Mouse (Mus musculus): ENCODE data around the gene Tulp2. TPM values are rescaled to one million over a fixed set of nuclear protein-coding genes. Genes with fewer than 3 reads are reported as not detected.
"Not testable (repeated sequence)": the region's sequence is repeated elsewhere in the genome, so short reads cannot be mapped to it uniquely, and the experiment has no call there.

Tulp2 gene
- polyA plus RNA-seq, 1 experiment from 2014 or later, result 0.23 TPM

DNA sequence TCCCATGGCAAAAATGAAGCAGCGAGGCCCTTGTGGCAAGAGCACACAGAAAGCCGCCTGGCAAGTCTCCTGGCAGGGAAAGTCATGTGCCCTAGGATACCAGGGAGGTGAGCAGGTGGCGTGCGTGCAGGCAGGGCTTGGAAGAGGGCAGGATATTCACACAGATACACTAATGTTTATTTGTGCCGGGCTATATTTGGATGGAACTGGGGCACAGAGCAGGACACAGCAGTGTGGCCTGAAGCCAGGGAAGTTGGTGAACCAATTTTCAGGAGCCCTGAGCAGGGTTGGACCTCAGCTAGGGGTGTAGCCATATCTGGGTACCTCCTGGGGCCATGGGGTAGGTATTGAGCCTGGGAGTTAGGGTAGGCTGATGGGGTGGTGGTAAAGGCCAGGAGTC is 11.3 kb downstream of the Tulp2 start:
- Histone ChIP-seq H3K4me2 (no peak overlapping the region), H3K9ac (no peak overlapping the region), H3K4me1 (peaks cover 15% of the 10 kb centered on the region; the same call in 1 of the 2 replicates), H3K27ac (no peak overlapping the region), H3K36me3 (replicated peaks) (peaks cover 29% of the 10 kb centered on the region), H3K9me3 (no peaks in the 10 kb centered on the region), H3K27me3 (replicated peaks) (no peaks in the 10 kb centered on the region), H3K4me3 (no peak overlapping the region)
- 97% methylated on average over 5 of the region's 5 CpGs for WGBS
- ATAC-seq (replicated peaks), result no peak

DNA sequence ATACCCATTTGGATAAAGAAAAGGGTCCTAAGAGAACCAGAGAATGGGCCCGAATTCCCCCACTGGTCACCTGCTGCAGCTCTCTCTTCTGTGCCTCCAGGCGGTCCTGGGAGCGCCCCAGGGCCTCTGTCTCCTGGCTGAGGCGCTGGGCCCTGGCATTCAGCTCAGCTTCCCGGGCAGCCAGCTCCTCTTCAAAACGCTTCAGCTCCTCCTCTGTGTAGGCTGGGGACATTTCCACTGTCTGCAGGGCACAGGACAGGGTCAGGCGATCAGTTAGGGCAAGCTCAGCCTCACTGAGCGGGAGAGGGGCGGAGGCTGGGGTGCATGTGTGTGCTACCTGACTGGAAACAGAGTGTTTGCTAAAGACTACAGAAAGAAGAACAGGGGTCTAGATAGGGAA is 12.9 kb downstream of the Tulp2 start:
- Histone ChIP-seq H3K36me3 (replicated peaks) (peaks cover 41% of the 10 kb centered on the region), H3K9ac (no peak overlapping the region), H3K27me3 (replicated peaks) (no peaks in the 10 kb centered on the region), H3K4me2 (no peak overlapping the region), H3K9me3 (no peaks in the 10 kb centered on the region), H3K27ac (no peak overlapping the region), H3K4me3 (no peak overlapping the region), H3K4me1 (0 out of 2 replicates have a peak, but pooled peaks cover 5% of the 10 kb centered on the region)
- WGBS, result 77% methylated on average over 9 of the region's 9 CpGs
- no peak for ATAC-seq (replicated peaks)

DNA sequence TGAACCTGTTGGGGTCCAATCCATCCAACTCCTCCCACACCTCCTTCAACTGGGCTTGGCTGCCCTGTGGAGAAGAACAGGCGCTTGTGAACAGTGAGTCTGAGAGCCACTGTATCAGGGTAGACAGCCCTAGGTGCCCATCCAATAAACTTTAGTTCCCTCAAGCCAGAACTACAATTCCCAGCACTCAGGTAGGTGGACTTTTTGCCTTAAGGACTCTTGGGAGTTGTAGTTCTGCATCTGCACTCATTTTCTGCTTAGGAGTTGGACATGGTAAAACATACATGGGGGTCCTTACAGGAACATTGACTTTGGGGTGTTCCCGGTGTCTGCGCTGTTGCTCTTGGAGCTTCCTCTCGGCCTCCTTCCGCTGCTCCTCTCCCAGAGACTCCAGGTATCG is 16.8 kb downstream of the Tulp2 start:
- ATAC-seq (replicated peaks), result no peak
- Histone ChIP-seq H3K4me3 (no peak overlapping the region), H3K9me3 (no peaks in the 10 kb centered on the region), H3K36me3 (replicated peaks) (peaks cover 43% of the 10 kb centered on the region), H3K4me2 (no peak overlapping the region), H3K27ac (no peak overlapping the region), H3K4me1 (no peaks in the 10 kb centered on the region), H3K9ac (no peak overlapping the region), H3K27me3 (replicated peaks) (no peaks in the 10 kb centered on the region)
- 96% methylated on average over 6 of the region's 6 CpGs for WGBS

DNA sequence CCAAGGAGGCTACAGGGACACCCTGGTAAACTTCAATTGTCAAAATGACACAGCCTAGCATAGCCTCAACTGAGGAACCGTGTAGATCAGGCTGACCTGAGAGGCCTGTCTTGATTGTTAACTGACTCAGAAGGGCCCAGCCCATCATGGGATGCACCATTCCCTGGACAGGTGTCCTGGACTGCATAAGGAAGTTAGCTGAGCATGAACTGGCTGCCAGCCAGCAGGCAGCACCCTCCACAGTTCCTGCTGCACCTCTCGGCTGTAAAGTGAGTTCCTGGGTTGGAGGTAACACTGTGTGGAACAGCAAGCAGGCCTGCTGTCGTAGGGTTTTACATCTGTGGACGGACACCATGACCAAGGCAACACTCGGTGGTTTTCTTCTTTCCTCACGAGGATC is 25.9 kb downstream of the Tulp2 start:
- H3K4me2 ChIP-seq, result no peak overlapping the region
- WGBS, result 91% methylated on average over 6 of the region's 6 CpGs
- no peak for ATAC-seq (replicated peaks)
- no peak overlapping the region for H3K4me3 ChIP-seq
- 0 out of 2 replicates have a peak, but pooled peaks cover 4% of the 10 kb centered on the region for H3K36me3 ChIP-seq (replicated peaks)
- H3K9me3 ChIP-seq, result no peaks in the 10 kb centered on the region
- peaks cover 16% of the 10 kb centered on the region for H3K4me1 ChIP-seq
- no peak overlapping the region for H3K9ac ChIP-seq
- no peak overlapping the region for H3K27ac ChIP-seq
- no peaks in the 10 kb centered on the region for H3K27me3 ChIP-seq (replicated peaks)

DNA sequence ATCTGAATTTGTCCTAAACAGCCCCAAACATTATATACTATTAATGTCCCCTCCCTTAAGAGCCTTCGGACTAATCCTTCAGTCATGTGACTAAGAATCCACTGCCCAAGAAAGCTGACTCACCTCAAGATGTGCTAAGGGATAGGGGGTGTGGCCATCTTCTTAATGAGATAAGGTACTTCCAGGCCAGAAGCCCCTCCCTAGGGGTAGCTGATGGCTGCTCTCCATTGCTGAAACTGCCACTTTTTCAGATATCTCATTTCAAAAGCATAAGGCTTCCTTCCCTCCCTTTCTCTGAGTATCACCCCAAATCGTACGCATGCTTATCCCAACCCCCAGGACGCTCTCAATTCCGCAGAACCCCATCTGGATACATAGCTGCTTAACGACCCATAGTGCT is 26.9 kb downstream of the Tulp2 start:
- 92% methylated on average over 6 of the region's 6 CpGs for WGBS
- H3K36me3 ChIP-seq (replicated peaks), result 0 out of 2 replicates have a peak, but pooled peaks cover 4% of the 10 kb centered on the region

DNA sequence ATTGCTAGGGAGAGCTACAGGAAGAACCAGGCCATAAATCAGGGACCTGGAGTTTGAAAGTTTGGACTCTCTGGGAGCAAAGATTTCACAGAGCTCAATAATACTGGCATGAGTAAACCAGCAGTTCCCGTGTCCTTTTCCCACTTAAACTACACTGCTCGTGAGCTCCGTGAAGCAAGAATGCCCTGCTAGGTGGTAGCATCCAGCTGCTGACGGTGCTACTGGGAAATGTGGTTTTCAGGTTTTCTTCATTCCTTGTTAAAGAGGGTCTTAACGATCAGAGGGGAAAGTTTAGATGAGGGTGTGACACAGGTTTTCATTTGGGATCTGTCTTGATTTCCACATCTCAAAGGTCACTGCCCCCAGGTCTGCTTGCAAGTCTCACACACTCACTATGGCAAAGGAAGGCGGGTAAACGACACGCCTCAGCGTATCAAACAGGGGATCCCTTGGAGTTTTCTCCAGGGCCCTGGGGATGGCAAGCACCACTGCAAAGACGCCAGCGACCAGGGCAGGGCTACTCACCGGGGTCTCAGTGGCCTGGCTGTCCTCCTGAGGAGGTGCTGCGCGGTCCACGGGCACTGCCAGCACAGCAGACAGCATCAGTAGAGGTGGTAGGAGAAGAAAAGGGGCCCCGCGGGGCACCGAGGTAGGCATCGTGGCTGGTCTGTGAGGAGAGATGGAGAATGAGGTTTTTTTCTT is 27.7 kb downstream of the Tulp2 start:
- H3K27ac ChIP-seq, result peak overlapping the region; percentile 86
- 0 out of 2 replicates have a peak, but pooled peaks cover 4% of the 10 kb centered on the region for H3K36me3 ChIP-seq (replicated peaks)
- H3K9me3 ChIP-seq, result no peaks in the 10 kb centered on the region
- H3K4me1 ChIP-seq, result peaks cover 16% of the 10 kb centered on the region
- peak overlapping the region; percentile 81 for H3K4me3 ChIP-seq
- no peaks in the 10 kb centered on the region for H3K27me3 ChIP-seq (replicated peaks)
- 44% methylated on average over 19 of the region's 19 CpGs for WGBS
- peak; percentile 31 for ATAC-seq (replicated peaks)
- H3K9ac ChIP-seq, result peak overlapping the region; percentile 83
- H3K4me2 ChIP-seq, result peak overlapping the region; percentile 93

More for the DNA sequence above, 26.9 kb downstream of the Tulp2 start:
- Histone ChIP-seq H3K9ac (no peak overlapping the region), H3K4me3 (no peak overlapping the region), H3K27me3 (replicated peaks) (no peaks in the 10 kb centered on the region), H3K27ac (no peak overlapping the region), H3K9me3 (no peaks in the 10 kb centered on the region), H3K4me2 (peak overlapping the region; percentile 93; the same call in 1 of the 2 replicates), H3K4me1 (peaks cover 16% of the 10 kb centered on the region)
- no peak for ATAC-seq (replicated peaks)

DNA sequence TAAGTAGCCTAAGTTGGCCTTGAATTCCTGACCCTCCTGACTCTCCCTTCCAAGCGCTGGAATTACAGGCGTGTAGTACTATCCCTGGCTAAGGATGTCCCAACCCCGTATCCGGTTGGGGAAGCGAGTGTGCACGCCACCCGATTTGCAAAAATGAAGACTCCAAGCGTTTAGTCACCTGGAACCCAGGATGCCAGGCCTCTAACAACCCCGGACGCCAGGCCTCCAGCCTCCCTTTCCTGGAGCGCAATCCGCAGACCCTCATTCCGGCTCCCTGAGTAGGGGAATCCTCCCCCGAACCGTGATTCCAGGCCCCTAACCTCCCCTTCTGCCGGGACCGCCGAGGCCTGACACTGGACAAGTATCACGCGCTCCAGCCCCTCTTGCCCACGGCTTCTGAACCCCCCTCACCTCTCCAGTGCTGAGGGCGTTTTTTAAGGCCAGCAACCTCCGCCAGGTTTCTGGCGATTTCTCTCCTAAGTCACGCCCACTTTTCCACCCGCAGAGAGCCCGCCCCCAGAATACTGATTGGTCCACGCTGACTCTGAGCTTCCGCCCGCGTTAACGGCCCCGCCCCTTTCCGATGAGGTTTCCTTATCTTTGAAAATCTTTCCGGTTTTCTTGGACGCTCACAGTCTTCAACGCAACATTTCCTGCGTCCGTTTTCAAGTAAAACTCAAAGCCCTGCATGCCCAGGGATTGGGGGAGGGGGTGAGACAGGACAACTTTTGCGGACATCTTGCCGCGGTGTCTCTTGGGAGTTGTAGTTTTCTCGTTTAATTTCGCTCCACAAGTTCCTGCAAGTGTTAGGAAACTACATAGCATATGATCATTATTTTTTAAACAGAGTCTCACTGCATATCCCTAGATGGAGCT is 28.5 kb downstream of the Tulp2 start, which contains the start of gene Nucb1:
Gene Nucb1, minus strand, starts transcription at position 495 of the 876 bp plus-strand sequence.
- Histone ChIP-seq H3K4me1 (peaks cover 16% of the 10 kb centered on the region), H3K27me3 (replicated peaks) (no peaks in the 10 kb centered on the region), H3K36me3 (replicated peaks) (0 out of 2 replicates have a peak, but pooled peaks cover 4% of the 10 kb centered on the region), H3K9ac (peak within 1 kb of the TSS; percentile 83), H3K4me2 (peak within 1 kb of the TSS; percentile 93), H3K27ac (peak within 1 kb of the TSS; percentile 86), H3K4me3 (peak within 1 kb of the TSS; percentile 81), H3K9me3 (no peaks in the 10 kb centered on the region)
- WGBS, result under 1% methylated on average over 44 of the region's 44 CpGs
- peak; percentile 93 for ATAC-seq (replicated peaks)

DNA sequence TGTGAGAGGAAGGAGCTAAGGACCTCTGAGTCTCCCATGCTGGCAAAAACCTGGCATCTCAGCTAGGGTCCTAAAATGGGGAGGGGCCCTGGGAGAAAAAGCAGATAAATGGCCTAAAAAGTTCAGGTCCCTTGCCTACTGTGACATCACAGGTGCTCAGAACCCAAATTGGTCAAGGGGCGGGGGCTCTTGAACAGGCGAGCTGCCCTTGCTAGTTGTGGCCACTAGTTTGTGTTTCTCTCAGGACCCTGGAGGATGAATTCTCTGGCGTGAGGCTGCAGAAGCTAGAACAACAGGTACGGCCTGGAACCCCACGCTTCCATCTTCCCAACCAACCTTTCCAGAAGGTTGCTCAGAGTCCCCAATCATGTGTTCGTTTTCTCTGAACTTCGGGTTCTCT is 32.7 kb downstream of the Tulp2 start:
- Histone ChIP-seq H3K9me3 (no peaks in the 10 kb centered on the region), H3K27me3 (replicated peaks) (no peaks in the 10 kb centered on the region), H3K4me2 (no peak overlapping the region), H3K36me3 (replicated peaks) (no peaks in the 10 kb centered on the region), H3K4me3 (no peak overlapping the region), H3K27ac (no peak overlapping the region), H3K9ac (no peak overlapping the region), H3K4me1 (peaks cover 3% of the 10 kb centered on the region)
- ATAC-seq (replicated peaks), result no peak
- 89% methylated on average over 7 of the region's 7 CpGs for WGBS

DNA sequence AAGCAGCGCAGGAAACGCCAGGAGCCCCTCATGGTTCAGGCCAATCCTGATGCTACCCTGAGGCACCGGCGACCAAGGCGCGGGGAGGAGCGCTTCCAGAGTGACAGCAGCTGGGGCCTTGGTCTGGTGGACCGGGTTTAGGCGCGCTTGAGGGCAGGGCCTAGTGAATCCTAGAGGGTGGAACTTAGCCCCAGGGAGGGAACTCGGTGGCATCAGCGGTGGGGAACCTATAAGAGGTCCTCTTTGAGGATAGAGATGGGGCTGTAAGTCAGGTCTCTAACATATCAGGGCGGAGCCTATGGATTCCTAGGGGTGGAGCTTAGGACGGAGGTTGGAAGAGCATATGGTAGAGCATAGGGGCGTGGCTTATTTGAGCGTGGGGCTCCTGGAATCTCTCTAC is 33.8 kb downstream of the Tulp2 start:
- no peak overlapping the region for H3K4me2 ChIP-seq
- H3K4me1 ChIP-seq, result no peaks in the 10 kb centered on the region

DNA sequence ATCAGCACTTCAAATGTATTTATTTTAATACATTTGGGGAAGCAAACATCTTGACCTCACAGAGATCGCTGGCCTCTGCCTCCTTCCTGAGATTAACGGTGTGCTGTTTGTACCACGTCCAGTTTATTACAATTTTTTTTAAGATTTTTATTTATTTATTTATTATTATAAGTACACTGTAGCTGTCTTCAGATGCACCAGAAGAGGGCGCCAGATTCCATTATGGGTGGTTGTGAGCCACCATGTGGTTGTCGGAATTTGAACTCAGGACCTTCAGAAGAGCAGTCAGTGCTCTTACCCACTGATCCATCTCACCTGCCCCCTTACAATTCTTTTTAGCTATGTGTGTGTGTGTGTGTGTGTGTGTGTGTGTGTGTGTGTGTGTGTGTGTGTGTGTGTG is 35.2 kb downstream of the Tulp2 start:
- H3K4me1 ChIP-seq; H3K9me3 ChIP-seq; H3K4me3 ChIP-seq; H3K9ac ChIP-seq; H3K4me2 ChIP-seq; H3K27ac ChIP-seq; H3K27me3 ChIP-seq (replicated peaks); ATAC-seq (replicated peaks); H3K36me3 ChIP-seq (replicated peaks): not testable (repeated sequence)
- WGBS, result 68% methylated on average over 5 of the region's 5 CpGs

More for the DNA sequence above, 33.8 kb downstream of the Tulp2 start:
- 28% methylated on average over 16 of the region's 16 CpGs for WGBS
- Histone ChIP-seq H3K9me3 (no peaks in the 10 kb centered on the region), H3K27ac (no peak overlapping the region), H3K36me3 (replicated peaks) (no peaks in the 10 kb centered on the region), H3K27me3 (replicated peaks) (no peaks in the 10 kb centered on the region), H3K4me3 (no peak overlapping the region), H3K9ac (no peak overlapping the region)
- ATAC-seq (replicated peaks), result no peak

DNA sequence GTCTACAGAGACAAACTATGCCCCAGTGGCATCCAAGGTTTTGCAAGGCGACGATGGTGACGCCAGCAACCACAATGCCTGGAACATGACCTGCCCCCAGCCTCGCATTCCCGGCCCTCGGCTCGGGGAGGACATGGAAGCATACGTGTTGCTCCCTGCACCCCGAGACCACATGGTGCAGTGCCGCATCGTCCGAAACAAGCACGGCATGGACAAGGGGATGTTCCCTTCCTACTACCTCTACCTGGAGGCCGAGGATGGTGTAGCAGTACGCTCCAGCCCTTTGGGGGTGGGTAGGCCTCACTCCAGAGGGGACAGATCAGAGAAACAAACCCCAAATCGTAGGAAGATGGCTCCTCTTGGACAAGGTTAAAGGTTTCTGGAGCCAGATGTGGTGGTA is 36.9 kb downstream of the Tulp2 start:
- Histone ChIP-seq H3K9me3 (no peaks in the 10 kb centered on the region), H3K4me3 (no peak overlapping the region), H3K4me2 (no peak overlapping the region), H3K36me3 (replicated peaks) (no peaks in the 10 kb centered on the region), H3K4me1 (peaks cover 9% of the 10 kb centered on the region; the same call in 1 of the 2 replicates), H3K27ac (no peak overlapping the region), H3K9ac (no peak overlapping the region), H3K27me3 (replicated peaks) (no peaks in the 10 kb centered on the region)
- no peak for ATAC-seq (replicated peaks)
- 93% methylated on average over 16 of the region's 16 CpGs for WGBS

DNA sequence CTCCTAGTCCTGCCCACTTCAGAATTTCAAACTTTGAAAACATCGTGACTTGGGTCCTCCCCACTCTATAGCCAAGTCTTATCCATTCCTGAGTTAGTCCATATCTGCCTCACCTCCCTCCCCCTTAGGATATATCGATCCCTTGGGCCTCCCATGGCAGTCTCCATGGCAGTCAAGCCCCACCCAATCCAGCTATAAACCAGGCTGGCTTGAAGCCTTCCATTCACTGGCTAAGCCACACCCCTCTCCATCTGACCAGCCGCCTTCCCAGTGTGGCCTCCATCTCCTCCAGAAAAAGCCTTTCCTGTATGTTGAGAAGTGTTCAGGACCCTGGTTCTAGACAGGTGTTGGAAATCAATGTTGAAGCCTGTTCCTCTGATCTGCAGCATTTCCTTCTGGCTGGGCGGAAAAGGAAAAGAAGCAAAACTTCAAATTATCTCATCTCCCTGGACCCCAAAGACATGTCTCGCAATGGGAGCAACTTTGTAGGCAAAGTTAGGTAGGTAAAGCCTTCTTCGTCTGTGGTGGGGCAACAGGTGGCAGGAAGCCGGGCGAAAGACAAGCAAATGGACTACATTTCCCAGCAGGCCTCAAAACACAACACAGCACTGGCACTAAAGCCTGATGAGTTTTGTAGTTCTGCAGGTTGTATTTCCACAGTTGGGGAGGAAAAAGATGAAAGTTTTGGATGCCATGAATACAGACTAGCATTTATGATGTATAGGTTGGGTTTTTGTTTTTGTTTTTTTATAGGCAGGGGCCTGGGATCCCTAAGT is 37.9 kb downstream of the Tulp2 start:
- H3K27me3 ChIP-seq (replicated peaks), result no peaks in the 10 kb centered on the region
- 78% methylated on average over 8 of the region's 8 CpGs for WGBS
- H3K9ac ChIP-seq, result no peak overlapping the region
- H3K36me3 ChIP-seq (replicated peaks), result no peaks in the 10 kb centered on the region
- H3K4me1 ChIP-seq, result peaks cover 10% of the 10 kb centered on the region
- no peak for ATAC-seq (replicated peaks)
- H3K9me3 ChIP-seq, result no peaks in the 10 kb centered on the region
- no peak overlapping the region for H3K4me3 ChIP-seq
- no peak overlapping the region for H3K27ac ChIP-seq
- H3K4me2 ChIP-seq, result no peak overlapping the region

Measured in midbrain, embryonic 15.5 days (tissue).